Mouse (Mus musculus) liver, embryonic 15.5 days (tissue): ENCODE measurements around the gene Casp7. TPM values are rescaled to one million over a fixed set of nuclear protein-coding genes. Genes with fewer than 3 reads are reported as not detected.

Experiments
- ATAC-seq: fragments of 200-750 bp; cut with Nextera tagmentation; 2 replicates; pipeline ENCODE4 v1.8.0; 2017; ENCODE audit warnings: moderate number of reproducible peaks, mild to moderate bottlenecking, moderate library complexity; ENCODE audit not compliant: insufficient read depth
- H3K27ac ChIP-seq: fragments of 300-500 bp; sonication (generic); replicated peaks from 2 replicates; pipeline ENCODE4 v1.5.1; 2015; ENCODE audit warnings: mild to moderate bottlenecking, inconsistent platforms
- H3K27me3 ChIP-seq: fragments of 300-500 bp; sonication (generic); 2 replicates; pipeline ENCODE4 v1.6.1; 2015; ENCODE audit warnings: mild to moderate bottlenecking, inconsistent platforms
- H3K36me3 ChIP-seq: fragments of 300-500 bp; sonication (generic); replicated peaks from 2 replicates; pipeline ENCODE4 v1.6.1; 2015; ENCODE audit warnings: moderate library complexity, mild to moderate bottlenecking, inconsistent platforms
- H3K4me1 ChIP-seq: fragments of 300-500 bp; sonication (generic); replicated peaks from 2 replicates; pipeline ENCODE4 v1.6.1; 2015; ENCODE audit warnings: inconsistent platforms
- H3K4me2 ChIP-seq: fragments of 300-500 bp; sonication (generic); 2 replicates; pipeline ENCODE4 v1.6.1; 2015; ENCODE audit warnings: moderate library complexity, mild to moderate bottlenecking, inconsistent platforms
- H3K4me3 ChIP-seq: fragments of 300-500 bp; sonication (generic); replicated peaks from 2 replicates; pipeline ENCODE4 v1.5.1; 2015; ENCODE audit warnings: mild to moderate bottlenecking, inconsistent platforms
- H3K9ac ChIP-seq: fragments of 300-500 bp; sonication (generic); 2 replicates; pipeline ENCODE4 v1.6.1; 2015; ENCODE audit warnings: moderate library complexity, mild to moderate bottlenecking, inconsistent platforms
- H3K9me3 ChIP-seq: fragments of 300-500 bp; sonication (generic); replicated peaks from 2 replicates; pipeline ENCODE4 v1.6.1; 2016; ENCODE audit warnings: inconsistent platforms
- WGBS: fragments of 180-500 bp; shearing (Covaris S2); methylation state at CpG from one replicate; pipeline ENCODE4 v1.1.7; 2015; ENCODE audit warnings: mixed read lengths; ENCODE audit not compliant: insufficient replicate concordance; 5-methylcytosine and 5-hydroxymethylcytosine counted together
- polyA plus RNA-seq: library from polyadenylated mRNA; unstranded; fragments of >200 nt; fragmentation: Nextera tagmentation; extraction: Ambion mirVana; gene quantifications from 2 replicates; pipeline ENCODE4 v1.2.1, GENCODE M21; 2015

Casp7 gene
- polyA plus RNA-seq, 1 experiment from 2014 or later: 13.0 TPM

GRCm38 (mm10) chr19:56489601-56490000, 92.7 kb downstream of the Casp7 start:
- no peak overlapping the region for H3K27ac ChIP-seq
- no peak overlapping the region for H3K4me3 ChIP-seq
- H3K9ac ChIP-seq: no peak overlapping the region
- 63% methylated on average over 6 of the region's 6 CpGs for WGBS
- no peak overlapping the region for H3K4me2 ChIP-seq
- no peak for ATAC-seq
- no peaks in the 10 kb centered on the region for H3K27me3 ChIP-seq
- H3K4me1 ChIP-seq: peaks cover 8% of the 10 kb centered on the region; the same call in 1 of the 2 replicates
- no peaks in the 10 kb centered on the region for H3K9me3 ChIP-seq
- no peaks in the 10 kb centered on the region for H3K36me3 ChIP-seq

Other genes starting within 250 kb of the Casp7 start
- gene Habp2, start 110.0 kb upstream of the Casp7 start, polyA plus RNA-seq: 61.8 and 70.8 TPM in 2 replicates
- gene Nrap, start 7.1 kb upstream of the Casp7 start, polyA plus RNA-seq: 0.28 and 0.47 TPM in 2 replicates
- not detected in 2 replicates for gene Plekhs1, start 64.5 kb downstream of the Casp7 start, polyA plus RNA-seq
- gene Dclre1a, start 151.1 kb downstream of the Casp7 start, polyA plus RNA-seq: 14.7 and 16.1 TPM in 2 replicates
- gene Nhlrc2, start 151.1 kb downstream of the Casp7 start, polyA plus RNA-seq: 7.3 and 7.5 TPM in 2 replicates